Mouse (Mus musculus) adrenal gland, postnatal 10 days (tissue): Measurements from ENCODE around the gene 1700102P08Rik. TPM values are rescaled to one million over a fixed set of nuclear protein-coding genes. Genes with fewer than 3 reads are reported as not detected.

ENCODE experiments used
- DNase-seq: peaks from one replicate; pipeline ENCODE4 v3.0.0; 2021; ENCODE audit warnings: mixed read lengths
- total RNA-seq, 2 experiments: library from RNA; stranded (reverse); gene quantifications; 2 replicates each; pipeline ENCODE4 v1.2.3; 2021

The 1700102P08Rik gene
- total RNA-seq, 2 experiments from 2014 or later, result 0.63 to 1.4 TPM

DNA sequence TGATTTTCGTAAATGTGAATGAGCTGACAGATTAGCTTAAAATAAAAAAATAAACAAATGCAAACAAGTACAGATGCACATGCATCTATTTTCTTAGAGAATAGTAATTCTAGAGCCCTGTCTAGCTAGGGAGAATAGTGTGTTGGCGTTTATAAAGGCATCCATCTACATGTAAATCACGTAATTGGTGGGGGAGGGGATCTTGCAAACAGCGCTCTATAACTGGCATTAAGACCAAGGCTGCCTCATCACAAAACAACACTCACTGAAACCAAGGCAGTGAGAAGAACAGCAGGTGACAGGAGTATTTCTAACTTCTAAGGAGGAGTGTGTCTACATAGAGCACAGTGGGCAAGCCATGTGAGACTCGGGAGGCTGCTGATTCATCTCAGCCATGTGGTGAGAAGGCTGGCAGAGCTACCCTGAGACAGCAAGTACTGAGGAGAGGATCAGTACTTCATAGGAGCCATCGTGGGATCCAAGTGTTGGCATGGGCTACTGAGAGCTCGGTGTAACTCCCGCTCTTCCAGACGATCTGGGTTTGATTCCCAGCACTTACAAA, 18.9 kb downstream of the 1700102P08Rik start:
- DNase-seq, result no peak

GRCm38 (mm10) chr9:108412221-108412620, 19.6 kb downstream of the 1700102P08Rik start:
- DNase-seq, result peak; percentile 59

DNA sequence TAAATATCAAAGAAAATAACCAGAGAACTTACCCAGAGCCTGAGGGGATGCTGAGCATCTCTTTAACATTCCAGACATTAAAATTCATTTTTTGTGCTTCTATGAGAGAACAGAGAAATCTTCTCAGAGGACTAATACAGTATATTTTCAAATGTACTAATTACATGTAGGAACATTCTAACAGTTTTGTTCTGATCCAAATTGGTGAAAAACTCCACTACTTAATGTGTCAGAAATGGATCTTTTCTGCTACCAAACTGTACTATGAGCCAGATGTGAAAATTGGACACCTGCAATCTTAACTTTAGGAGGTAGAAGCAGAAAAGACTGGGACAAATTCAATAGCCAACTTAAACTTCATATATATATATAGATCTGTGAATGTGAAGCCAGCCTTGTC, 35.8 kb downstream of the 1700102P08Rik start, which contains the start of gene Ccdc36:
TSS of gene Ccdc36 (minus strand) at position 101 of the 400 bp plus-strand sequence.
- DNase-seq, result no peak

DNA sequence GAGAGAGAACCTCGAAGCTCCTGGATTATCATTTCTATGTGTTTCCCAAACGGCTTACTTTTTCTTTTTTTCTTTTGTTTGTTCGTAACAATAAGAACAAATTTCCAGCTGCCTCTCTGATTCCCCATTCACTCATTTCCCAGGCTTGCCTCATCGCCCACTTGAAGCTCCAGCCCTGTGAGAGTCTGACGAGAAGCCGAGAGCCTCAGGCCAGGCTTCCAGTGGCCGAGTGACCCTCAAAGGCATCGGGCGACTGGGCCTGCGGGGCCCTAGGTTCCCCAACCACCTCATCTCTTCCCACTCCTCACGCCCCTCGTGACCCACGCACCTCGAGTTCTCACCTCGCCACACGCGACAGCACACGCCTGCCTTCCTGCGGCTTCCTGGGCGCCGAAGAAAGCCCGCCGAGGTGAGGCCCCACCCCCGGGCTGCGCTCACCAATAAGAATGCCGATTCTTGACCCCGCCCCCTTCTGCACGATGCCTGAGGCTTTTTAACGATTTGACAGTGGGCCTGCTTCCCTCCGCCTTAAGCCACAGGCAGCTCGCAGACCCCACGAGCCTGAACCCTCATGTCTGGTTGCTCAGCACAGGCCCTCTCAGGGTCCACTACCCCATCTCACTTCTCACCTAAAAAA, 38.9 kb downstream of the 1700102P08Rik start:
- no peak for DNase-seq

GRCm38 (mm10) chr9:108436182-108436581, 43.6 kb downstream of the 1700102P08Rik start, which contains the start of gene BC048562:
Gene BC048562, plus strand, starts transcription at chr9:108436482.
- DNase-seq, result no peak

DNA sequence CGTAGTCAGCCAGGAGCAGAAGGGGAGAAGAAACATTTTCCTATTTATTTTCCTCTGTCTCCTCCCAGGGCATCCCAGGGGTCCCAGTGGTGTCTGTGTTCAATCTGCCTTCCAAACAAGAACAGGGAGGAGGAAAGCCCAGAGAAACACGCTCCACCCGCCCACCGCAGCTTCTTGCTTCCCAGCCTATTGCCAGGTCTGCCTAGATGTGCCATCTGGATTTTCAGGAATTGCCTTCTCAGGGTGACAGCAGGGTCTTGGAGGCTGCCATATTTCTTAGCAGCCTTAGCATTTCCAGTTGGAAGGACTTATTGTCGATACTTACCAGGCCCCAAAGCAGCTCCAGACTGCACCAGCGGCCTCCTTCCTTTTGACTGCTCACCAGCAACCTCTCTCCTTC, 46.6 kb downstream of the 1700102P08Rik start:
- DNase-seq, result no peak

GRCm38 (mm10) chr9:108440485-108440884, 47.9 kb downstream of the 1700102P08Rik start:
- DNase-seq, result no peak

DNA sequence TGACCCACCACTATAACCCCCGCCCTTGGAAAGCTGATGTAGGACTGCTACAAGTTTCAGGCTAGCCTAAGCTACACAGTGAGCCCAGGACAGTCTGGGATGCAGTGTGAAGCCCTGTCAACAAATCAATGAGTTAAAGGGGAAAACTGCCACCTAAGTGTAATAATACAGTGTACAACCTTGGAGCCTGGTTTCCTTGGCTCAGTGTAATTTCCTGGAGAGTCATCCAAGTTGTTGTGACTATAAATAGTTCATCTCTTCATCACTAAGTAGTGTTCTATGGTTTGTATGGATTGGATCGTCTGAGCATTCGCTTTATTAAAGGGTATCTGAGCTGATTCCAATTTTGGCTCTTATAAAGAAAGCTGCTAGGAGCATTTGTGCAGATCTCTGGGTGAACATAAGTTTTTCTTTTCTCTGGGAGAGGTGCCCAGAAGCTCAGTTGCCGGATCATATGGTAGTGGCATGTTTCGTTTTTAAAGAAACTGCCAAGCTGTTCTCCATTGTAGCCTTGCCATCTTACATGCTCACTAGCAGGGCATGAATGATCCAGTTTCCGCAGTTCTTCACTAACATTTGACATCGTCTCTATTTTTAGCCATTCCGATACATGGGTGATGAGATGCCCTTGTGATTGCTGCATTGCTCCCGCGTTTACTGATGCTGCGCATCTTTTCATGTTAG, 48.8 kb downstream of the 1700102P08Rik start:
- DNase-seq, result no peak

DNA sequence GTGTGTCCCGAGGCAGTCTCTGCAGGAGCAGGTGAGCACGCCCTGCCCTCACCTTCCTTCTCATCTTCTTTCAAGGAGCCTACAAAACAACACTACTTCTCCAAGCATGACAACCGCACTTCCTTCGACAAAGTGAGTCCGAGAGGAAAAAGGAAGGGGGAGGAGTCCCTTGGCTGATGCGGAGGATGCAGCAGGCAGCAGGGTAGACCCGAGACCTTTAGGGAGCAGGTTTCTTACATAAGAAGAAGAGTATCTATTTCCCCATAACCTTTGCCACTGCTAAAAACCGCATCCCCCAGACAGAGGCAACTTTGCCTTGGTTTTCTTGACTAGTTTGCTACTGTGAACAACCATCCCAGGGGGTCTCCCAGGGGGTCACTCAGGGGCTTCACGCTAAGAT, 52.5 kb downstream of the 1700102P08Rik start:
- no peak for DNase-seq

DNA sequence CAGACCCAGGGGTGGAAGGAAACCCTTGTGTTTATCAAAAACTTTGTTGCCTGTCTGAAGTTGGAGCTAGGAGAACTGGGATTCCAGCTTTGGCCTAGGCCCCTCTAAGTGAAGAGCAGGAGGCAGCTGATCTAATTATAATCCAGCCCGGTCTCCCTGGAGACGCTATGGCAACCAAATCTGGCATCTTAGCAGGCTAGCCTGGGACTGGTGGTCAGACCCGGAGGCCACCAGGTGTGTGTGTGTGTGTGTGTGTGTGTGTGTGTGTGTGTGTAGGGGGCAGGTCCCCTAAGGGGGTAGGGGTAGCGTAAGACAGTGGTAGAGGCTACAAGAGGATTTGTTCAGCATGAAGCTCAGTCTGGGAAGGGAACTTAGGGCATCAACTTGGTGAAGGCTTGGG, 57.3 kb downstream of the 1700102P08Rik start:
- DNase-seq, result peak; percentile 63

DNA sequence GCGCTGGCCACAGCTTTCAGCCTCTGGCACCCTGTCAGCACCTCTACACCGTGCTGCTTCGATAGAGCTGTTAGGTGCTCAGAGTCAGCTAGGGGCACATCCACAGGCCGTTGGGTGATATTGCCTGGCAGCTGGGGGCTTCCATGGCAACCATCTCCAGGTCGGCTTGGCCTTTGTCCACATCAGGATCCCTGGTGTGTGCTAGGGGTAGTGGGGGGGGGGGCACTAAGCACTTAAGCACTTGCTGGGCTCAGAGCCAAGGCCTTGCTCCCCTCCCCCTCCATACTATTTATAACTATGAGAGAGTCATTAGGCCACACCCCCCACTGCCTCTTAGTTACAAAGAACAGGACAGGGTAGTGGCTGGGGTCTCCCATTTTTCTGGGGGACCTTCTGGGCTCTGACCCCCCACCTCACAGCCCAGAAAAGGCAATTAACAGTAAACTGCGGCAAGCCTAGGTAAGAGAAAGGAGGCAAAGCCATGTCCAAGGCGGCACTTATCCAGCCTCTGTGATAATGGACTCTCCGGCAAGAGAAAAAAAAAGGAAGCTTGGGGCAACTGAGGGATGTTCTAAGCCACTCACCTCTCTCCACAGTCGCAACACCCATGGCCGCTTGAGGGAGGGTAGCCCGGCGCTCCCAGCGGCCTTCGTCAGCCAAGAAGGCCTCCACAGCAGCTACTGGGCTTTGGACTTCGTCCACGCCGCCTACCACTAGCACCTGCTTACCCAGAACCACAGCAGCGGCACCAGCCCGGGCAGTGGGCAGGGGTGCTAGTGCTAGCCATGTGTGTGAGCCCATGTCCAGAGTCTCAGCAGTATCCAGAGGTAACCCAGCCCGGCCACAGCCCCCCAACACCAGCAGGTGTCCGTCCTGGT, 57.9 kb downstream of the 1700102P08Rik start:
- DNase-seq, result peak; percentile 52

DNA sequence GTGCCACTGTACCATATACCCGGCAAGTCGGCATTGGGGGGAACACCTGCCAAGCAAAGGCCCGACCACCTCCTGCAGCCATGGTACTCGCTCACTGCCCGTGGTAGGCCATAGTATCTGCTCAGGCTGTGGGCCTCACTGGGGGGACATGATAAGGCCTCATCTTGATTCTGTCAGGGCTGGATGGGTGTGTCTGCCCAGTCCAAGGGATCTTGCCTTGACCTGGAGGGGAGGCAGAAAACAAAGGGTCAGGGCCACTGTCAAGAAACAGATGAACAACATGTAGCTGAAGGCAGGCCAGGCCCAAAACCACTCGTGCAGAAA, 58.5 kb downstream of the 1700102P08Rik start:
- no peak for DNase-seq

- no peak for DNase-seq
Measured at GRCm38 (mm10) chr9:108451519-108452160, 59.0 kb downstream of the 1700102P08Rik start.

- peak; percentile 93 for DNase-seq
Measured at GRCm38 (mm10) chr9:108452291-108452906, 59.8 kb downstream of the 1700102P08Rik start.

GRCm38 (mm10) chr9:108452911-108453310, 60.3 kb downstream of the 1700102P08Rik start:
- no peak for DNase-seq

- no peak for DNase-seq
Measured at GRCm38 (mm10) chr9:108453458-108453857, 60.9 kb downstream of the 1700102P08Rik start.

GRCm38 (mm10) chr9:108454429-108454828, 61.8 kb downstream of the 1700102P08Rik start:
- no peak for DNase-seq

- no peak for DNase-seq
Measured at GRCm38 (mm10) chr9:108455747-108456571, 63.4 kb downstream of the 1700102P08Rik start.

DNA sequence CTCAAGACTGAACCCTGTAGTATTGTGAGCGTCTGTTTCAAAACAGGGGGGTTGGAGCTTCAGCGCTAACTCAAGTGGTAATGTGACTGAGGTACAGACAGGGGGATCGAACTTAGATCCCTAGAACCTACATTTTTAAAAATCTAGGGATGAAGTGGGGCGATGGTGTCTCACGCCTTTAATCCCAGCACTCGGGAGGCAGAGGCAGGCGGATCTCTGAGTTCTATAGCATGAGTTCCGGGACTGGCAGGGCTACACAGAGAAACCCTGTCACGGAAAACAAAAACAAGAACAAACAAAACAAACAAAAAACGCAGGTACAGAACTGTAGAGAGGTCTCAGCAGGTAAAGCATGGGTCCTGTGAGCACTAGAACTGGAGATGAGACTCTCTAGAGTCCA, 64.3 kb downstream of the 1700102P08Rik start:
- DNase-seq, result no peak

- no peak for DNase-seq
Measured at GRCm38 (mm10) chr9:108459939-108460318, 67.3 kb downstream of the 1700102P08Rik start.
